In the genomic region with DNA sequence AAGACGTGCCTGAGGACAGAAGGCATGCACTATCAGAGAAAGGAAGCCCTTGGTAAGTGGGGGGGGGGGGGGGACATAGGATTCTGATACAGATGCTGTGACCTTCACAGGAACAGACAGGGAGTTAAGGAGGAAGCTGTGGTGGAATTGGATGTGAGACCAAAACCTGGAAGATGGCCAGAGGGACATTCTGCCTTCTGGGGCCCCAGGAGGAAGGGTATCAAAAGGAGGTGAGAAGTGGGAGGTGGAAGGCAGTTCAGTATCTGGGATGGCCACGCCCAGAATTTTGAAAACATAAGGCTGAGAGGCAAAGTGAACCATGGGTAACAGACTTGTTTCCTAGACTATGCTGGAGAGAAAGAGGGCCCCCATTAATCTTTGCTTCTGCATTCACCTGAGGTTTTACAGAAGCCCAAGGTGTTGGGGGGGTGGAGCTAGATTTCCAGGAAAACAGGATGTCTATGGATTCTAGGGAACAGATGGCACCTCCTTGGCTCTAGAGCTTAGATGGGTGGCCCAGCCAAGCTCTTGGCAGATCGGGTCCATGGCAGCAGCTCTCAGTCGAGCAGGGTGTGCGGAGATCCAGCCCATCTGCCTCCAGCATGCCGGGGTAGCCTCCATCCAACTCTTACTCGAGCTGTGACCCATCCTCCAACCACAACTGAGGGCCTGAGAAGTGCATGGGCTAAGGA, we compare ENCODE assay signal across 18 mouse cellular contexts. TPM values are rescaled to one million over a fixed set of nuclear protein-coding genes. Genes with fewer than 3 reads are reported as not detected.
DNase-seq lines count a peak whose midpoint lies in the region; ATAC-seq and TF ChIP-seq lines count a peak whose summit lies in the region.
"Had no signal": no experiment of that assay in that cellular context is flagged by ENCODE, and none has a peak within 500 bp of the region (broad histone marks: within the 10 kb centered on the region; RNA-seq: fewer than 3 reads in every experiment).

No protein-coding gene starts in this region.

- H3K4me3 ChIP-seq in hindbrain, embryonic 16.5 days (ENCODE audit: low read length) = no peak overlapping the region
- no peak overlapping the region for H3K4me3 ChIP-seq in hindbrain, embryonic 10.5 days
- no peak overlapping the region for H3K4me3 ChIP-seq in midbrain, postnatal 0 days (ENCODE audit: low read depth, low read length)
- no peak overlapping the region for H3K4me3 ChIP-seq in midbrain, embryonic 16.5 days (ENCODE audit: low read depth, low read length)
- H3K4me3 ChIP-seq in limb, embryonic 10.5 days = no peak overlapping the region
- H3K4me3 ChIP-seq: embryonic facial prominence, embryonic 10.5 days; heart, embryonic 13.5 days; neural tube, embryonic 15.5 days had no signal

- H3K9ac ChIP-seq in hindbrain, embryonic 16.5 days (ENCODE audit: low read depth, low read length) = no peak overlapping the region
- no peak overlapping the region for H3K9ac ChIP-seq in midbrain, postnatal 0 days (replicated peaks; ENCODE audit: low read length, poor library complexity, severe bottlenecking)
- no peak overlapping the region for H3K9ac ChIP-seq in midbrain, embryonic 16.5 days (ENCODE audit: low read depth, low read length)
- H3K9ac ChIP-seq: heart, embryonic 13.5 days; liver, embryonic 14.5 days; neural tube, embryonic 15.5 days had no signal

- no peaks in the 10 kb centered on the region for H3K36me3 ChIP-seq in hindbrain, embryonic 16.5 days (ENCODE audit: control insufficient read depth, insufficient read depth, low read length)
- no peaks in the 10 kb centered on the region for H3K36me3 ChIP-seq in hindbrain, embryonic 10.5 days
- H3K36me3 ChIP-seq in midbrain, postnatal 0 days (ENCODE audit: insufficient read depth, low read length) = no peaks in the 10 kb centered on the region
- H3K36me3 ChIP-seq in midbrain, embryonic 16.5 days (ENCODE audit: control insufficient read depth, insufficient read depth, low read length) = no peaks in the 10 kb centered on the region
- H3K36me3 ChIP-seq in limb, embryonic 10.5 days = no peaks in the 10 kb centered on the region; the same call in 1 of the 2 replicates
- H3K36me3 ChIP-seq: embryonic facial prominence, embryonic 10.5 days; G1E; neural tube, embryonic 15.5 days had no signal

- no peaks in the 10 kb centered on the region for H3K27me3 ChIP-seq in hindbrain, embryonic 16.5 days (replicated peaks; ENCODE audit: control insufficient read depth, insufficient read depth, low read length)
- no peaks in the 10 kb centered on the region for H3K27me3 ChIP-seq in hindbrain, embryonic 10.5 days (ENCODE audit: insufficient read depth, poor library complexity, severe bottlenecking)
- H3K27me3 ChIP-seq in midbrain, postnatal 0 days (ENCODE audit: insufficient read depth, low read length) = no peaks in the 10 kb centered on the region
- H3K27me3 ChIP-seq in midbrain, embryonic 16.5 days (ENCODE audit: control insufficient read depth, insufficient read depth, low read depth, low read length) = no peaks in the 10 kb centered on the region
- H3K27me3 ChIP-seq in limb, embryonic 10.5 days (ENCODE audit: low read depth, poor library complexity, severe bottlenecking) = no peaks in the 10 kb centered on the region
- H3K27me3 ChIP-seq: heart, embryonic 13.5 days; neural tube, embryonic 15.5 days had no signal

- WGBS in hindbrain, embryonic 16.5 days = 69% methylated on average over 7 of the region's 7 CpGs
- WGBS in hindbrain, embryonic 10.5 days = 81% methylated on average over 7 of the region's 7 CpGs
- WGBS in midbrain, postnatal 0 days = 85% methylated on average over 7 of the region's 7 CpGs
- 83% methylated on average over 7 of the region's 7 CpGs for WGBS in midbrain, embryonic 16.5 days
- WGBS in limb, embryonic 10.5 days = 86% methylated on average over 7 of the region's 7 CpGs

- no peak overlapping the region for H3K27ac ChIP-seq in hindbrain, embryonic 16.5 days (ENCODE audit: low read depth, low read length)
- no peak overlapping the region for H3K27ac ChIP-seq in hindbrain, embryonic 10.5 days
- H3K27ac ChIP-seq in midbrain, postnatal 0 days (ENCODE audit: low read depth, low read length) = no peak overlapping the region
- no peak overlapping the region for H3K27ac ChIP-seq in midbrain, embryonic 16.5 days (ENCODE audit: low read length)
- H3K27ac ChIP-seq in limb, embryonic 10.5 days = no peak overlapping the region
- H3K27ac ChIP-seq: heart, embryonic 13.5 days; liver, embryonic 14.5 days; neural tube, embryonic 15.5 days had no signal

- no peaks in the 10 kb centered on the region for H3K9me3 ChIP-seq in hindbrain, embryonic 16.5 days (ENCODE audit: control insufficient read depth, low read length)
- no peaks in the 10 kb centered on the region for H3K9me3 ChIP-seq in hindbrain, embryonic 10.5 days
- no peaks in the 10 kb centered on the region for H3K9me3 ChIP-seq in midbrain, postnatal 0 days (ENCODE audit: low read length)
- no peaks in the 10 kb centered on the region for H3K9me3 ChIP-seq in midbrain, embryonic 16.5 days (replicated peaks; ENCODE audit: control insufficient read depth, low read length, poor library complexity, severe bottlenecking)
- no peaks in the 10 kb centered on the region for H3K9me3 ChIP-seq in limb, embryonic 10.5 days (replicated peaks)
- H3K9me3 ChIP-seq: embryonic facial prominence, embryonic 10.5 days; G1E; heart, embryonic 13.5 days; neural tube, embryonic 15.5 days had no signal

- ATAC-seq in hindbrain, embryonic 16.5 days = peak; percentile 41; the same call in 1 of the 2 replicates
- ATAC-seq in midbrain, postnatal 0 days (ENCODE audit: low FRiP score) = no peak; the same call in 1 of the 2 replicates
- no peak for ATAC-seq in midbrain, embryonic 16.5 days

- H3K4me1 ChIP-seq in hindbrain, embryonic 16.5 days (ENCODE audit: control insufficient read depth, insufficient read depth, low read depth, low read length) = peaks cover 14% of the 10 kb centered on the region
- peaks cover 48% of the 10 kb centered on the region for H3K4me1 ChIP-seq in hindbrain, embryonic 10.5 days (replicated peaks)
- H3K4me1 ChIP-seq in midbrain, postnatal 0 days (ENCODE audit: insufficient read depth, low read length) = peaks cover 5% of the 10 kb centered on the region; the same call in 1 of the 2 replicates
- peaks cover 21% of the 10 kb centered on the region for H3K4me1 ChIP-seq in midbrain, embryonic 16.5 days (ENCODE audit: control insufficient read depth, insufficient read depth, low read length)
- H3K4me1 ChIP-seq in limb, embryonic 10.5 days = peaks cover 39% of the 10 kb centered on the region

- DNase-seq in hindbrain, embryonic 10.5 days (ENCODE audit: low spot score) = no peak
- peak; percentile 73 for DNase-seq in midbrain, postnatal 0 days (ENCODE audit: low spot score)
- peak; percentile 92 for DNase-seq in cerebellum, adult 9-10 months
- peak; percentile 47 to 58 for DNase-seq in layer of hippocampus, postnatal 36 days
- DNase-seq in thymus, postnatal 14 days = no peak
- DNase-seq in limb, embryonic 10.5 days (ENCODE audit: low spot score) = no peak
- DNase-seq: adrenal gland, adult 8-10 months; gastrocnemius, postnatal 25 days; kidney, adult 9 months; retina, postnatal 1 day; spleen, adult 18-20 months had no signal

- no peak for TF ChIP-seq CTCF in midbrain, postnatal 0 days (IDR thresholded peaks at IDR 0.05)

- no peak overlapping the region for H3K4me2 ChIP-seq in hindbrain, embryonic 16.5 days (ENCODE audit: low read length)
- H3K4me2 ChIP-seq in midbrain, postnatal 0 days (ENCODE audit: low read depth, low read length, poor library complexity, severe bottlenecking) = no peak overlapping the region
- no peak overlapping the region for H3K4me2 ChIP-seq in midbrain, embryonic 16.5 days (ENCODE audit: low read length)
- H3K4me2 ChIP-seq: heart, embryonic 13.5 days; neural tube, embryonic 15.5 days had no signal

RNA-seq across cellular contexts. Expression of a gene that starts 2.6 kb away (rescaled TPM):
- 48.8 and 50.1 TPM in 2 replicates for polyA plus RNA-seq in hindbrain, embryonic 16.5 days (2015; fragmentation: Nextera tagmentation; extraction: Ambion mirVana)
- 16.1 and 19.3 TPM in 2 replicates for polyA plus RNA-seq in hindbrain, embryonic 10.5 days (2016; fragmentation: Nextera tagmentation; extraction: Ambion mirVana)
- 99.1 and 109 TPM in 2 replicates for total RNA-seq in midbrain, postnatal 0 days (2014; rRNA removed)
- 37.3 and 46.5 TPM in 2 replicates for polyA plus RNA-seq in midbrain, postnatal 0 days (2015; fragmentation: Nextera tagmentation; extraction: Ambion mirVana)
- polyA plus RNA-seq in midbrain, embryonic 16.5 days (2015; fragmentation: Nextera tagmentation; extraction: Ambion mirVana) = 53.9 and 57.1 TPM in 2 replicates
- total RNA-seq in layer of hippocampus, postnatal 36 days (2021) = 10 to 100 TPM; 64.6 to 75.1 TPM
- 16.1 and 18.3 TPM in 2 replicates for polyA plus RNA-seq in limb, embryonic 10.5 days (2016; fragmentation: Nextera tagmentation; extraction: Ambion mirVana)
- polyA plus RNA-seq: G1E had no signal

Comparison
In these comparisons a context has a peak if more than half of its experiments do, and no peak if none do; other contexts are left out.
1. DNase-seq: peak in midbrain, postnatal 0 days (single experiment), cerebellum, adult 9-10 months (single experiment) and layer of hippocampus, postnatal 36 days (2 of 2); none in hindbrain, embryonic 10.5 days (single experiment), thymus, postnatal 14 days (single experiment) and limb, embryonic 10.5 days (single experiment).